In genomic region chr2:166083542-166084031, GRCm38 (mm10) we compare ENCODE assay signal across 17 mouse cellular contexts.
DNase-seq lines count a peak whose midpoint lies in the region; ATAC-seq and TF ChIP-seq lines count a peak whose summit lies in the region.
"Had no signal": no experiment of that assay in that cellular context is flagged by ENCODE, and none has a peak within 500 bp of the region (broad histone marks: within the 10 kb centered on the region; RNA-seq: fewer than 3 reads in every experiment).

No protein-coding gene starts in this region.

- intact Hi-C loops in left cerebral cortex, postnatal 4 days (cut with DNase I): no loop called here

- H3K36me3 ChIP-seq in forebrain, embryonic 12.5 days (replicated peaks): peaks cover 38% of the 10 kb centered on the region
- H3K36me3 ChIP-seq in forebrain, embryonic 10.5 days (replicated peaks): peaks cover 91% of the 10 kb centered on the region
- H3K36me3 ChIP-seq in midbrain, embryonic 14.5 days (ENCODE audit: control insufficient read depth, insufficient read depth, low read length): peaks cover 13% of the 10 kb centered on the region; the same call in 1 of the 2 replicates
- peaks cover 20% of the 10 kb centered on the region for H3K36me3 ChIP-seq in midbrain, postnatal 0 days (ENCODE audit: insufficient read depth, low read length)
- peaks cover 25% of the 10 kb centered on the region for H3K36me3 ChIP-seq in embryonic facial prominence, embryonic 15.5 days
- H3K36me3 ChIP-seq: G1E had no signal

- H3K4me2 ChIP-seq in forebrain, embryonic 12.5 days: no peak overlapping the region
- no peak overlapping the region for H3K4me2 ChIP-seq in midbrain, embryonic 14.5 days (ENCODE audit: low read length)
- H3K4me2 ChIP-seq in midbrain, postnatal 0 days (ENCODE audit: low read depth, low read length, poor library complexity, severe bottlenecking): no peak overlapping the region
- H3K4me2 ChIP-seq in embryonic facial prominence, embryonic 15.5 days (replicated peaks): no peak overlapping the region
- H3K4me2 ChIP-seq: embryonic facial prominence, embryonic 12.5 days; kidney, embryonic 15.5 days had no signal

- 88% methylated on average over 9 of the region's 9 CpGs for WGBS in forebrain, embryonic 12.5 days
- 91% methylated on average over 9 of the region's 9 CpGs for WGBS in forebrain, embryonic 10.5 days
- WGBS in midbrain, embryonic 14.5 days: 75% methylated on average over 9 of the region's 9 CpGs
- WGBS in midbrain, postnatal 0 days: 69% methylated on average over 9 of the region's 9 CpGs
- WGBS in embryonic facial prominence, embryonic 15.5 days: 56% methylated on average over 9 of the region's 9 CpGs

- H3K4me1 ChIP-seq in forebrain, embryonic 12.5 days: peaks cover 7% of the 10 kb centered on the region
- peaks cover 19% of the 10 kb centered on the region for H3K4me1 ChIP-seq in forebrain, embryonic 10.5 days
- no peaks in the 10 kb centered on the region for H3K4me1 ChIP-seq in midbrain, embryonic 14.5 days (ENCODE audit: control insufficient read depth, insufficient read depth, low read length)
- H3K4me1 ChIP-seq in midbrain, postnatal 0 days (ENCODE audit: insufficient read depth, low read length): no peaks in the 10 kb centered on the region
- peaks cover 24% of the 10 kb centered on the region for H3K4me1 ChIP-seq in embryonic facial prominence, embryonic 15.5 days
- H3K4me1 ChIP-seq: embryonic facial prominence, embryonic 12.5 days had no signal

- no peak for TF ChIP-seq CTCF in midbrain, postnatal 0 days (IDR thresholded peaks at IDR 0.05)

- H3K27me3 ChIP-seq in forebrain, embryonic 12.5 days: no peaks in the 10 kb centered on the region
- no peaks in the 10 kb centered on the region for H3K27me3 ChIP-seq in forebrain, embryonic 10.5 days (ENCODE audit: poor library complexity, severe bottlenecking)
- no peaks in the 10 kb centered on the region for H3K27me3 ChIP-seq in midbrain, embryonic 14.5 days (ENCODE audit: control insufficient read depth, insufficient read depth, low read length)
- no peaks in the 10 kb centered on the region for H3K27me3 ChIP-seq in midbrain, postnatal 0 days (ENCODE audit: insufficient read depth, low read length)
- no peaks in the 10 kb centered on the region for H3K27me3 ChIP-seq in embryonic facial prominence, embryonic 15.5 days
- H3K27me3 ChIP-seq: embryonic facial prominence, embryonic 12.5 days; kidney, embryonic 15.5 days had no signal

- H3K27ac ChIP-seq in forebrain, embryonic 12.5 days: no peak overlapping the region
- no peak overlapping the region for H3K27ac ChIP-seq in forebrain, embryonic 10.5 days
- no peak overlapping the region; the same call in 1 of the 2 replicates for H3K27ac ChIP-seq in midbrain, embryonic 14.5 days (replicated peaks; ENCODE audit: low read depth, low read length)
- no peak overlapping the region for H3K27ac ChIP-seq in midbrain, postnatal 0 days (ENCODE audit: low read depth, low read length)
- H3K27ac ChIP-seq in embryonic facial prominence, embryonic 15.5 days (replicated peaks): no peak overlapping the region
- H3K27ac ChIP-seq: embryonic facial prominence, embryonic 12.5 days; gastrocnemius, adult 2 months; kidney, embryonic 15.5 days; macrophage had no signal

- no peak overlapping the region for H3K9ac ChIP-seq in forebrain, embryonic 12.5 days
- 0 out of 2 replicates have a peak overlapping the region, but pooled peaks have one; percentile 16 for H3K9ac ChIP-seq in midbrain, embryonic 14.5 days (replicated peaks; ENCODE audit: low read length)
- no peak overlapping the region for H3K9ac ChIP-seq in midbrain, postnatal 0 days (replicated peaks; ENCODE audit: low read length, poor library complexity, severe bottlenecking)
- no peak overlapping the region for H3K9ac ChIP-seq in embryonic facial prominence, embryonic 15.5 days
- H3K9ac ChIP-seq: embryonic facial prominence, embryonic 12.5 days; kidney, embryonic 15.5 days had no signal

- peak; percentile 45; the same call in 1 of the 2 replicates for ATAC-seq in forebrain, embryonic 12.5 days (ENCODE audit: low FRiP score)
- ATAC-seq in midbrain, embryonic 14.5 days (ENCODE audit: low FRiP score, low TSS enrichment): no peak
- no peak for ATAC-seq in midbrain, postnatal 0 days (ENCODE audit: low FRiP score)
- peak; percentile 52; the same call in 1 of the 2 replicates for ATAC-seq in embryonic facial prominence, embryonic 15.5 days (ENCODE audit: insufficient number of reproducible peaks, low FRiP score, low TSS enrichment, low read depth)
- ATAC-seq: forebrain, embryonic 14.5 days; hindbrain, embryonic 16.5 days had no signal

- no peaks in the 10 kb centered on the region for H3K9me3 ChIP-seq in forebrain, embryonic 12.5 days
- no peaks in the 10 kb centered on the region for H3K9me3 ChIP-seq in forebrain, embryonic 10.5 days
- H3K9me3 ChIP-seq in midbrain, embryonic 14.5 days (ENCODE audit: control insufficient read depth, low read length): no peaks in the 10 kb centered on the region
- H3K9me3 ChIP-seq in midbrain, postnatal 0 days (ENCODE audit: low read length): no peaks in the 10 kb centered on the region
- H3K9me3 ChIP-seq in embryonic facial prominence, embryonic 15.5 days (replicated peaks): no peaks in the 10 kb centered on the region
- H3K9me3 ChIP-seq: embryonic facial prominence, embryonic 12.5 days; G1E; kidney, embryonic 15.5 days had no signal

- no peak overlapping the region for H3K4me3 ChIP-seq in forebrain, embryonic 12.5 days (replicated peaks)
- no peak overlapping the region for H3K4me3 ChIP-seq in forebrain, embryonic 10.5 days
- no peak overlapping the region for H3K4me3 ChIP-seq in midbrain, embryonic 14.5 days (replicated peaks; ENCODE audit: low read depth, low read length)
- no peak overlapping the region for H3K4me3 ChIP-seq in midbrain, postnatal 0 days (ENCODE audit: low read depth, low read length)
- H3K4me3 ChIP-seq in embryonic facial prominence, embryonic 15.5 days (replicated peaks): no peak overlapping the region
- H3K4me3 ChIP-seq: embryonic facial prominence, embryonic 12.5 days; gastrocnemius, adult 2 months; kidney, embryonic 15.5 days had no signal

- no peak for DNase-seq in forebrain, embryonic 10.5 days (ENCODE audit: extremely low spot score, low spot score)
- no peak for DNase-seq in midbrain, embryonic 14.5 days
- no peak for DNase-seq in midbrain, postnatal 0 days (ENCODE audit: low spot score)
- peak; percentile 55 for DNase-seq in lung, postnatal 36 days
- DNase-seq in left cerebral cortex, postnatal 4 days: no peak
- no peak for DNase-seq in ovary, postnatal 14 days (ENCODE audit: low spot score)
- DNase-seq: B cell, adult 2 months; cerebellum, adult 9-11 months; gastrocnemius, adult 2 months had no signal

Comparison
In these comparisons a context has a peak if more than half of its experiments do, and no peak if none do; other contexts are left out.
1. ATAC-seq: peak in forebrain, embryonic 12.5 days (single experiment) and embryonic facial prominence, embryonic 15.5 days (single experiment); none in midbrain, embryonic 14.5 days (single experiment) and midbrain, postnatal 0 days (single experiment).